Mouse (Mus musculus) brown adipose tissue, adult 24 weeks (tissue): Measurements from ENCODE around the gene Soga3. TPM values are rescaled to one million over a fixed set of nuclear protein-coding genes. Genes with fewer than 3 reads are reported as not detected.

Experiments
- polyA plus RNA-seq: library from polyadenylated mRNA; stranded (reverse); fragments of >200 nt; gene quantifications from 2 replicates; pipeline ENCODE4 v1.2.4, GENCODE M21; 2012; ENCODE audit not compliant: missing spikeins, insufficient read depth, insufficient read length

Gene Soga3
- polyA plus RNA-seq, 1 experiment: not detected

Other genes starting within 250 kb of the Soga3 start
- gene 2310057J18Rik, start 157.5 kb upstream of the Soga3 start, polyA plus RNA-seq: not detected in 2 replicates
- 2.0 TPM in 1 of 2 replicates, not detected in the other for gene Gm49353, start 55.1 kb downstream of the Soga3 start, polyA plus RNA-seq
- gene 9330159F19Rik, start 67.8 kb downstream of the Soga3 start, polyA plus RNA-seq: 0.88 and 1.4 TPM in 2 replicates
- 274 and 368 TPM in 2 replicates for gene Echdc1, start 169.3 kb downstream of the Soga3 start, polyA plus RNA-seq
- gene Rnf146, start 218.6 kb downstream of the Soga3 start, polyA plus RNA-seq: 21.6 and 33.1 TPM in 2 replicates